Mouse (Mus musculus) cerebellum, postnatal 10 days (tissue): Measurements from ENCODE around the gene Syne4.

ENCODE experiments used
- DNase-seq, 2 experiments: peaks; one replicate each; pipeline ENCODE4 v3.0.0; 2021; ENCODE audit warnings: mixed read lengths in 2 of 2

Gene Syne4

DNA sequence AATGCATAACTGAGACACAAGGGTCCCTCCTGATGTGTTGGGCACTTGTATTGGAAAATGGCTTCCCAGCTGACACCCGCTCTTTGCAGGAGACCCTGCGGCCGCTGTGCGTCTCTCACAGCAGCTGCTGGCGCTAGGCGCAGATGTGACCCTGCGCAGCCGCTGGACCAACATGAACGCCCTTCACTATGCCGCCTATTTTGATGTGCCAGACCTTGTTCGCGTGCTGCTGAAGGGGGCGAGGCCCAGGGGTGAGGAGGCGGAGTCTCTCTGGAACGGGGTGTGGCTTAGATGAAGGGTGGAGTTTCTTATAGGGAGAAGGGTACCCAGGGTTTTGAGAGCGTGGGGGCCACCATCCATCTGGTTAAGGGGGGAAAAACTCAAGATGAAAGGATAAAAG is 17.3 kb upstream of the Syne4 start:
- peak in 1 of 2 experiments; percentile 38 for DNase-seq

- DNase-seq, result peak; percentile 68 to 81
Measured at GRCm38 (mm10) chr7:30300914-30301313, 13.7 kb upstream of the Syne4 start.

DNA sequence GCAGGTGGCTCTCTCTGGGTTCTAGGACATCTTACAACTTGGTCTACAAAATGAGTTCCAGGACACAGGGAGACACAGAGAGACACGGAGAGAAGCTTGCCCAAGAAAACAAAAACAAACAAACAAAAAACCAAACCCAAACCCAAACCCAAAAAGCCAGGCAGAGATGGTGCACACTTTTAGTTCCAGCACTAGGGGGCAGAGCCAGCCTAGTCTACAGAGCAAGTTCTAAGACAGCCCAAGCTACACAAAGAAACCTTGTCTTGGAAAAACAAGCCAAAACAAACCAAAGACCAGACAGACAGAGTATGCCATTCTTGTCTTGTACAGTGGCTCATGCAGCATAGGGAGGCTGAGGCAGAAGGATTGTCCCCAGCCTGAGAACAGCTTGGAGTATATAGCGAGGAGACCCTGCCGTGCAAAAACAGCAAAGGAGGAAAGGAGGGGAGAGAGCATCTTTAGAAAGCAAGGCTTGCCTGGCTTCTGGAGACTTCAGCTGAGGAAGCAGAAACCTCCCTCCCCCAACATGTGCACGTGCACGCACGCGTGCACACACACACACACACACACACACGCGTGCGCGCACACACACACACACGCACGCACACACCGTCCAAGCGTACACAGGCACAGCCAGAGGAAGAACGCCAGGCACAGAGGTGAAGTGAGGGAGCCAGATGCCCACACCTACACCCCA is 8.4 kb upstream of the Syne4 start:
- DNase-seq, result peak in 1 of 2 experiments; percentile 38

DNA sequence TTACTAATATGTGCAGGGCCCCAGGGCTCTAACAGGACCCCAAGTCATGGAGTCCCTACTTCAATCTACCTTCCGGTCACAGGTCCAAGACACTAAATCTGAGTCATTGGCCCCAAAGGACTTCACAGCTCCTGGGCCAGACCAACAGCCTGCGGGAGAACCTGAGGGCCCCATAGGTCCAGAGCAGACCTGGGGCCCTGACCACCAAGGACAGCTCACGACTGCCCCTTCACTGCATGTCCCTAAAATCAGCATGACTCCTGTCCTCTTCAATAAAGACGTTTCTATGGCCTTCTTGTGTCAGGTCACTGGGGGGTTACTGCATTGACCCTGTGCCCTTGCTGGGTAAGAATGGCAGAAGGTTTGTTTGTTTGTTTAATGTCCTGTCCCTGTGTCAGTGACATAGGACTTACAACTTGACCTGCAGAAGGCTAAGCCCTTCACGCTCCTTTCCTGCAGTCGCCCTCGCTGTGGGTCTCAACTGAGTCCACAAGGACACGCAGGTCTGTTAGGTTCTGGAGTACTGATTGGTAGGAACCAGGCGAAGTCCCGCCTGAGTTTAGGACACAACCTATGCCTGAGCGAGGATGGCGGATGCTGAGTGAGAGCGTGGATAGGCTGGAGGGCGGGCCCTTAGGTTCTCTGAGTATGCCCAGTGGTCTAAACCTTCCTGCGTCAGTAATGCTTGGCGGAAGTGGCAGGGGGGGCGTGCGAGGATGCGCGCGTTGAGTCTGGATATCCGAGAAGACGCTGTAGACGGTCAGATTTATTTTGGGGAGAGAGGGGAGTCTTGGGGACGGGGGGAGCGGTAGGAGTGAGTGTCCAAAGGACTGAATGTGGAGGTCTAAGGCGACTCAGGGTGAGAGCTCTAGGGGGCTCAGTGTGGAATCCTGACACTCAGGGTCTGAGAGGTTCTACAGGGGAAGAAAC is 6.3 kb upstream of the Syne4 start, which contains the start of gene Alkbh6:
Alkbh6 (plus strand) TSS at position 642 of the 930 bp plus-strand sequence.
- DNase-seq, result peak; percentile 94 to 96

DNA sequence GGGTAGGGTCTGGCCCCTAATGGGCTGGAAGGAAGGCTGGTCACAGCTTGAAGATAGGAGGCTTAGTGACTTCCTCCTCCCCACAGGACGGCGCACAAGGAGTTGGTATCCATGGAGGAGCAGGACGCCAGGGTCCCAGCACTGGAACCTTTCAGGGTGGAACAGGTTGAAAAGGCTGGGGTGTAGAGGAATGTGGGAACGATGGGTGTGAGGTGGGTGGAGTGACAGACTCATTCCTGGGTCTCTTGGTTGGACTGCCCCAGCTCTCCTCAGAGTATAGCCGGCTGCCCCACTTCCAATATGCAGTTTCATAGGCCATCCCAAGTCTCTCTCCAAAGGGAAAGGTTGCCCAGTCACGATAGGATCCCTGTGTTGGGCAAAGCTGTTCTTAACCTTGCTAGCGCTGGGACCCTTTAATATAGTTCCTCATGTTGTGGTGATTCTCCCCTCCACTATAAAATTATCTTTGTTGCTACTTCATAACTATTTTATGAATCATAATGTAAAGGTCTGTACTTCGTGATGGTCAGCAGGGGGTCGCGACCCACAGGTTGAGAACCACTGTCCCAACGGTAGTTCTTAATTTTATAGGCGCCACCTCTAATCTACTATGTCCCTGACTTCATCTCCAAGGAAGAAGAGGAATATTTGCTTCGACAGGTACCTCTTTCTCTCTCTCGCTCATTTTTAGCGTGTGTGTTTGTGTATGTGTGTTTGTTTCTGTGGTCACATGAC is 5.0 kb upstream of the Syne4 start:
- no peak for DNase-seq

DNA sequence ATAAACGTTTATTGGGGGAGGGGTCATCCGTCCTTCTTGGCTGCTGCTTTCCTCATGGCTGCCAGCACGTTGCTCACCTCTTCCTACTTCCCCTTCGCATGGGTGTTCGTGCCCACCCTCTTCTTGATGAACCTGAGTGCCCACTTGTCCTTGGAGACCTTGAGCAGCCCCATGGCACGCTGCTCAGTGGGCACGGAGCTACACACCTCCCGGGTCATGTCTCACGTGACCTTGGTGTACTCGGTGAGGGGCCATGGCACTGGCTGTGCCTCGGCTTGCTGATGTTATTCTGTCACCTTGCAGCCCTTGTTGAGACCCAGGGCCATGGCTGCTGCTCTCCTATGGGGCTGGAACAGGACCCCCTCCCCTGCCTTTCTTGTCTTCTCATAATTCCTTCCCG is 4.5 kb upstream of the Syne4 start:
- no peak for DNase-seq

DNA sequence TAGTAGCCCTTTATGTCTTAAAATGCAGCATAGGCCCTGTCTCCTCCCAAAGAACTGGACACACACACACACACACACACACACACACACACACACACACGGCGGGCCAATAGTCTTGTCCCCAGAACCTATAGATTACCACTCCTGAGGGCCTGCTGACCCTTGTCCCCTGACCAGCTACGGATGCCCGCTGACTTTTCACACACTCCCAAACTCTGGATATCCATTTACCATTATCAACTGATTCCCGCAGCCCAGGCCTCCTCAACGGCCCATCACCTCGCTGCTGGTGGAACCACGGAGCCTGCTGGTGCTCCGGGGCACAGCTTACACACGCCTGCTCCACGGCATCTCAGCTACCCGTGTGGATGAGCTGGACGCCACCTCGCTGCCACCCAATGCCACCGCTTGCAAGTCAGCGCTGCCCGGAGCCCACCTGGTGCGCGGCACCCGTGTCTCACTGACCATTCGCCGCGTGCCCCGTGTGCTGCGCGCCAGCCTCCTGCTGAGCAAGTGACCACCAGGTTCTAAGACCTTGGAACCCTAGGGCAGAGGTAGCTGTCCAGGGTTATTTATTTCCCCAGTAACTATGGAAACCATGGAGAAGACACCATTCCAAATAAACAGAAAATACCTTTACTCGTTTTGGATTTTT is 814 bp upstream of the Syne4 start:
- DNase-seq, result peak in 1 of 2 experiments; percentile 41

DNA sequence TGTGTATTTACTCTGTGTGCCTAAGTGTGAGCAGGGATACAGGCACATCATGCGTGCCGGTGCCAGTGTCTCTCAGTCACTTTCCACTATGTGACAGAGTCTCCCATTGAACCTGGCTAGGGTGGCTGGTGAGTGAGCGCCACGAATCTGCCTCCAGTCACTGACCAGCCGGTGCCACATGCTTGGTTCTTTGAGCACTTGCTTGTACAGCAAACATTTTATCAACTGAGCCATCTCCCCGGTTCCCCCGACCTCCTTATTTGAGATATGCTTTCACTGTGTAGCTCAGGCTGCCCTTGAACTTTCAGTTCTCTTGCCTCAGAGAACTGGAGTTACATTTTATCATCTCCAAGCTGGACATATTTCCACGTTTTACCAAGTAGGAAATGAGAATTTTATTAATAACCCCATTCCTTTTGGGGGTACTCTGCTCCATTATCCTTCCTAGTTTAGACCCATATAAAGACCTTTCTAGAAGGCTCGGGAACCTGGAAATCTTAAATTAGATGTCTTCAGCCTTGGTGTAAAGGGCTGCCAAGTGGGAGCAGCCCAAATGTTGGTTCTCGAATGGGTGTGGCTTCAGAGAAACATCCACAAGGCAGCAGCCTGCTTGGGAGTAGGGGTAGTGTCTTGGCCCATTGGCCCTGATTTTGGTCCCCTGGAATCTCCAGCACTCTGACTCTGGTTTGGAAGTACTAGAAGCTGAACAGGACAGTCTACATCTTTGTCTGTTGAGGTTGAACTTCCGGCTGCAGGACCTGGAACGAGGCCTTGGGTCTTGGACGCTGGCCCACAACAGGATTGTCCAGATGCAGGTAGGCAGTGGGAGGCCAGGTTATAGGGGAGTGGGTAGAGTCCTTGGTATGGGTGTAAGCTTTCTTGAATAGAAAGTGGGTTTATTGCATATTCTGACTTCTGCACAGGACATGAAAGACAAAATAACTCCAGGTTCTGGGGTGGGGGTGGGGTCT is 1.2 kb downstream of the Syne4 start:
- DNase-seq, result peak in 1 of 2 experiments; percentile 32

- DNase-seq, result no peak
Measured at GRCm38 (mm10) chr7:30318142-30318541, 3.5 kb downstream of the Syne4 start.

- DNase-seq, result no peak
Measured at GRCm38 (mm10) chr7:30320946-30321345, 6.3 kb downstream of the Syne4 start.

- peak; percentile 75 to 77 for DNase-seq
Measured at GRCm38 (mm10) chr7:30321539-30322284, 7.1 kb downstream of the Syne4 start, which contains the start of gene E130208F15Rik. E130208F15Rik (plus strand) TSS chr7:30321740.

DNA sequence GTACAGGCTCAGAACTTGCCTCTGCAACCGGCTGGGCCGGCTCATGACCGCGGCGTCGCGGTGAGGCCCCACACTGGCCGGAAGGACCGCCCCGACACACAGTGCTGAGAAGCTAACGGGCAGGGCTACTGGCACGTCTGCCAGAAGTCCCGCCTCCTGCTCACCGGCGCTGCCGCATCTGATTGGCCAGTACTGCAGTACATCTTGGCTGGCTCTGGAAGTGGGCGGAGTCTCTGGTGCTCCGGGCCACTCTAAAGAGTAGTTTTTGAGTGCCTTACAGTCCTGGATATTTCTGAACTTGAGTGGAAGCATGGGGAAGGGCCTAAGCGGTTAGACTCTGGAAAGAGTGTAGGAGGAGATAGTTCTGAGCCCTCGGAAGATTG is 7.7 kb downstream of the Syne4 start:
- peak; percentile 99 for DNase-seq

DNA sequence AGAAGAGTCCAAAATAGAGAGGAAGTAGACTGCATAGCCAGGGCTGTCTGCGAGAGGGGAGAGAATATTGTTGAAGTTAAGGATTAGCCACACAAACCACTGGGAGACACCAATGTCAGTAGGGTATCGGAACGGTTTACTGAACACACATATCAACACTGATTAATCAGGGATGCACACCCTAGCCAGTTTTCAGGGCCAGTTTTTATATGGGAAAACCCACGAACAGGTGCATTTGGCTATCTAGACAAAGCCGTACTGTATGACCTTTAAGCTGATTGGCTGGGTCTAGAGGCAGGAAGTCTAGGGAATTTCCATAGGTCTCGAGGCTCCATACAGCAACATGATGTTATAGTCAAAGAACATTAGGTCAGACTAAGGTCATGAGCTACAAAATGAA is 8.3 kb downstream of the Syne4 start:
- DNase-seq, result no peak

DNA sequence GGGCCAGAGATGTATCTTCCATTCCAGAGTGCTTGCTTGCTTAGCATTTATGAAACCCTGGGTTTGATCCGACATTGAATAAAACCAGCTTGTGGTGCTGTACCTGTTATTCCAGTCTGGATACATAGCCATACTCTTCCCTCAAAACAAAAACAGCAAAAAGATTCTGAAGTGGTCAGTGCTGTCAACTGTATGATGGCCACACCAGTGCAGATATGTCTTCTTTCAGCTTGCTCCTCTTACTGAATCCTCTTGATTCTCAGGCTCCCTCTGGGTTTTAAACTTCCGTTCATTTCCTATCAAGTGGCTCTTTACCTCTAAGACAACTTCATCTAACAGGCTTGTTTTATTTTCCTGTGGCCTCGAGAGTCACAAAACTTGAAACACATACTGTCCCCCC is 9.2 kb downstream of the Syne4 start, which contains the start of gene Sdhaf1:
Sdhaf1 (minus strand) TSS at position 101 of the 400 bp plus-strand sequence.
- DNase-seq, result no peak

DNA sequence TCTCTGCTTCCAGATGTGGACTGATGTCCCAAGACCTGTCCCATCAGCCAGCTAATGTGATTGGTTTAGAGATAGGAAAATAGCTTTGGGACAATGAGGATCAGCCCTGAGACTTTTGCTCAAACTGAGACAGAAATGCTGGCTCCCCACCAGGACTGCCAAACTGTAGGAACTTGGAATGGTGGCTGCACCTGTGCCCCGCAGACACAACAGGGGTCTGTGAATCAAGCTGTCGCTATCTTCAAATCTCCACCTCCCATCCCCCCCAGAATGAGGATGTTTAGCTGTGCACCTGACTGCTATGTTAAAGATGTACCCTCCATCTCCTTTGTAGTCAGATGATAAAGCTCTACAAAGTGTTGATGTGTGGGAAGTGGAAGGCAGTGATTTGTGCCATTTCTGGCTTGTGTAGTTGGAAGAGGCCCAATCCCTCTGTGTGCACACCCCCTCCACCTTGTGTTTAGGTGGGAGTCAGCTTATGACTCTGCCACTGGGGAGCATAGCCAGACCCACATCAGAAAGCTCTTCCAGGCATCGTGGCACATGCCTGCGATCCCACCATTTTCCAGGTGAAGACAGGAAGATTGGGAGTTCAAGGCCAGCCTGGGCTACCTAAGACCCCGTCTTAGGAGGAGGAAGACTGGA is 9.8 kb downstream of the Syne4 start:
- DNase-seq, result no peak

- DNase-seq, result peak; percentile 68 to 79
Measured at GRCm38 (mm10) chr7:30325364-30325763, 10.8 kb downstream of the Syne4 start.

DNA sequence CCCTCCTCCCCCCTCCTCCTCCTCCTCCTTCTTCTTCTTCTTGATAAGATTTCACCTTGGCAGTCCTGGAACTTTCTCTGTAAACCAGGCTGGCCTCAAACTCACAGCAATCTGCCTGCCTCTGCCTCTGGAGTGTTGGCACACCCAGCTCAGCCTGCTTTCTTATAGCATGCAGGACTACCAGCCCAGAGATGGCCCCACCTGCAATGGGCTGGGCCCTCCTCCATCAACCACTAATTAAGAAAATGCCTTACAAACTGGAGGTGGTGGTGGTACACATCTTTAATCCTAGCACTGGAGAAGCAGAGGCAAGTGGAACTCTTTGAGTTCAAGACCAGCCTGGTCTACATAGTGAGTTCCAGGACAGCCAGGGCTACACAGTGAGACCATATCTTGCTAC is 11.8 kb downstream of the Syne4 start:
- DNase-seq, result no peak

GRCm38 (mm10) chr7:30327140-30327539 is 12.5 kb downstream of the Syne4 start:
- DNase-seq, result peak; percentile 90 to 94

DNA sequence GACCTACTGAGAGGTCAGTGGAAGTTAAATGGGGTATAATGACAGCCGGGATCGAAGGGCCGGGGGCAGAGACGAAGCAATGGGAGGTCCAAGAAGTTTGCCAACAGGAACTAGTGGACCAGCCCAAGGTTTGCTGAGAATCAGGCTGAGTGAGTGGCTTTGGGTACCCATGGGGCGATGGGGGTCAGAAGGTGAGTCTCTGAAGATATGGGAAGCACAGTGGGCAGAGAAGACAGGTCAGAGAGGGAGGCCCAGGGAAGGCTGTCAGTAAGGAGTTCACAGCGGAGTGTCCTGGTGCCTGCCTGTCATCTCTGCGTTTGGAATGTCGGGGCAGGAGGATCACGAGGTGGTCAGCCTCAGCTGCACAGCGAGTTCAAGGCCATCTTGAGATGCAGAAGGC is 13.8 kb downstream of the Syne4 start:
- DNase-seq, result no peak

- peak; percentile 97 to 98 for DNase-seq
Measured at GRCm38 (mm10) chr7:30331887-30332286, 17.3 kb downstream of the Syne4 start.
